ENCODE assay signal across 1 mouse cellular context in the genomic region with DNA sequence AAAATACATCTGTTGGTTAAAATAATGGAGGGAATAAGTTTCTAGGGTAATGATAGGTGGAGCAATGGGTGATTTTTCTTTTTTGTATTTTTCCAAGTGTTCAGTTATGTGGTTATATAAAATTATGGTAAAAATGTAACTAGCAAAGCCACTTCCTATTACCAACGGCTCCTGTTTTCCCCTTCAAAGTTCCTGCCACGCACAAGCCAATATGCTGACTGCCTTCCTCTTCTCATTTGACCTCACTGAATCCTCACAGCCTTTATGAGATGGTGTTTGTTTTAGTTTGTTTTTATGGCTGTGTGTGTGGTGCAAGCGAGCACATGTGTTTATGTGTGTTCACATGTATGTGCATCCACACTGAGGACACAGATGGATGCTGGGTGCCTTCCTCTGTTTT.
TF ChIP-seq lines count a peak whose summit lies in the region.

No protein-coding gene starts in this region.

TF ChIP-seq in MEL, 35 proteins besides CTCF, POLR2A, EP300 and RAD21:
- TF ChIP-seq ZC3H11A (IDR thresholded peaks at IDR 0.05; ENCODE audit: low read depth, low read length) (no peak), ELF1 (IDR thresholded peaks at IDR 0.05; ENCODE audit: low read depth, low read length) (no peak), SMC3 (IDR thresholded peaks at IDR 0.05; ENCODE audit: low read depth, low read length) (no peak), TAL1 (IDR thresholded peaks at IDR 0.05; ENCODE audit: low read length) (no peak), UBTF (IDR thresholded peaks at IDR 0.05; ENCODE audit: borderline replicate concordance, insufficient read depth, low read depth, low read length) (no peak), ZMIZ1 (IDR thresholded peaks at IDR 0.05; ENCODE audit: low read depth, low read length) (no peak), CHD1 (IDR thresholded peaks at IDR 0.05; ENCODE audit: low read depth, low read length) (no peak), BHLHE40 (IDR thresholded peaks at IDR 0.05; ENCODE audit: borderline replicate concordance, low read depth, low read length) (no peak)
